ENCODE assay signal across 25 mouse cellular contexts in genomic region chr10:7819156-7819555, GRCm38 (mm10). TPM values are rescaled to one million over a fixed set of nuclear protein-coding genes. Genes with fewer than 3 reads are reported as not detected.
DNase-seq lines count a peak whose midpoint lies in the region; ATAC-seq and TF ChIP-seq lines count a peak whose summit lies in the region.
"Had no signal": no experiment of that assay in that cellular context is flagged by ENCODE, and none has a peak within 500 bp of the region (broad histone marks: within the 10 kb centered on the region; RNA-seq: fewer than 3 reads in every experiment).

No protein-coding gene starts in this region.

- 80% methylated on average over 4 of the region's 4 CpGs for WGBS in lung, postnatal 0 days
- 94% methylated on average over 4 of the region's 4 CpGs for WGBS in hindbrain, embryonic 13.5 days

- no peak for TF ChIP-seq EP300 in lung, postnatal 0 days (IDR thresholded peaks at IDR 0.05)
- no peak for TF ChIP-seq EP300 in CH12.LX (IDR thresholded peaks at IDR 0.05; ENCODE audit: low read length)

- peaks cover 29% of the 10 kb centered on the region for H3K36me3 ChIP-seq in lung, postnatal 0 days (ENCODE audit: insufficient read depth, low read length)
- H3K36me3 ChIP-seq in CH12.LX (replicated peaks in 1 of 2; ENCODE audit: control insufficient read depth in 1 of 2, insufficient read depth in 1 of 2, low read length in 1 of 2) = peaks cover 35 to 73% of the 10 kb centered on the region in 2 experiments
- H3K36me3 ChIP-seq in hindbrain, embryonic 13.5 days = peaks cover 74% of the 10 kb centered on the region

- H3K4me2 ChIP-seq in lung, postnatal 0 days (replicated peaks; ENCODE audit: low read depth, low read length) = no peak overlapping the region
- peak overlapping the region; percentile 44; the same call in 1 of the 2 replicates for H3K4me2 ChIP-seq in CH12.LX (ENCODE audit: insufficient read depth, low read depth, poor library complexity, severe bottlenecking)
- no peak overlapping the region for H3K4me2 ChIP-seq in hindbrain, embryonic 13.5 days
- H3K4me2 ChIP-seq: embryonic facial prominence, embryonic 13.5 days; embryonic facial prominence, embryonic 15.5 days; forebrain, embryonic 12.5 days had no signal

- dilution Hi-C loops in CH12.LX (cut with MboI; ENCODE audit: extremely low pct_ligation_motif_present, extremely low pct_unique_long_range_greater_than_20kb, low sequenced_read_pairs) = no loop called here

- in situ Hi-C loops in CH12.LX (cut with MboI; ENCODE audit: low pct_ligation_motif_present, low pct_unique_long_range_greater_than_20kb, low sequenced_read_pairs) = loop anchor here (10.0 kb wide), 1 partner anchor 416 kb away; no protein-coding TSS in a partner anchor

- H3K4me3 ChIP-seq in lung, postnatal 0 days (ENCODE audit: low read depth, low read length) = no peak overlapping the region
- no peak overlapping the region for H3K4me3 ChIP-seq in CH12.LX (replicated peaks in 1 of 3; ENCODE audit: low read depth in 2 of 3, low read length in 2 of 3, poor library complexity in 1 of 3)
- H3K4me3 ChIP-seq in hindbrain, embryonic 13.5 days = no peak overlapping the region
- H3K4me3 ChIP-seq: embryonic facial prominence, embryonic 13.5 days; embryonic facial prominence, embryonic 15.5 days; erythroblast, embryonic 14.5 days; forebrain, embryonic 10.5 days; forebrain, embryonic 12.5 days had no signal

- no peaks in the 10 kb centered on the region for H3K9me3 ChIP-seq in lung, postnatal 0 days (ENCODE audit: low read length)
- H3K9me3 ChIP-seq in CH12.LX (replicated peaks; ENCODE audit: low read length) = no peaks in the 10 kb centered on the region
- H3K9me3 ChIP-seq in hindbrain, embryonic 13.5 days = no peaks in the 10 kb centered on the region
- H3K9me3 ChIP-seq: embryonic facial prominence, embryonic 13.5 days; embryonic facial prominence, embryonic 15.5 days; forebrain, embryonic 10.5 days; forebrain, embryonic 12.5 days had no signal

- TF ChIP-seq CTCF in lung, postnatal 0 days (IDR thresholded peaks at IDR 0.05) = no peak
- TF ChIP-seq CTCF in CH12.LX (conservative IDR thresholded peaks at IDR 0.05 in 1 of 2, IDR thresholded peaks at IDR 0.05 in 1 of 2; ENCODE audit: low read depth in 2 of 2, low read length in 2 of 2) = no peak

- ATAC-seq in lung, postnatal 0 days = 0 out of 2 replicates have a peak, but pooled peaks have one; percentile 6
- no peak for ATAC-seq in hindbrain, embryonic 13.5 days (ENCODE audit: low FRiP score)
- ATAC-seq: forebrain, embryonic 14.5 days; forebrain, embryonic 16.5 days had no signal

- TF ChIP-seq RAD21 in CH12.LX (IDR thresholded peaks at IDR 0.05; ENCODE audit: low read depth, low read length) = no peak

- H3K27me3 ChIP-seq in lung, postnatal 0 days (replicated peaks; ENCODE audit: insufficient read depth, low read length) = no peaks in the 10 kb centered on the region
- H3K27me3 ChIP-seq in CH12.LX (replicated peaks) = no peaks in the 10 kb centered on the region
- no peaks in the 10 kb centered on the region for H3K27me3 ChIP-seq in hindbrain, embryonic 13.5 days
- H3K27me3 ChIP-seq: embryonic facial prominence, embryonic 13.5 days; embryonic facial prominence, embryonic 15.5 days; forebrain, embryonic 12.5 days had no signal

- no peak overlapping the region for H3K27ac ChIP-seq in lung, postnatal 0 days (ENCODE audit: low read length)
- peak overlapping the region; percentile 11; the same call in 1 of the 2 replicates for H3K27ac ChIP-seq in CH12.LX (ENCODE audit: insufficient read depth, low read depth)
- H3K27ac ChIP-seq in hindbrain, embryonic 13.5 days = no peak overlapping the region
- H3K27ac ChIP-seq: embryonic facial prominence, embryonic 13.5 days; embryonic facial prominence, embryonic 15.5 days; forebrain, embryonic 10.5 days; forebrain, embryonic 12.5 days had no signal

- H3K9ac ChIP-seq in lung, postnatal 0 days (replicated peaks; ENCODE audit: low read depth) = no peak overlapping the region
- H3K9ac ChIP-seq in CH12.LX (ENCODE audit: insufficient read depth, low read depth) = no peak overlapping the region
- no peak overlapping the region for H3K9ac ChIP-seq in hindbrain, embryonic 13.5 days
- H3K9ac ChIP-seq: embryonic facial prominence, embryonic 13.5 days; embryonic facial prominence, embryonic 15.5 days; forebrain, embryonic 12.5 days had no signal

- no peak for TF ChIP-seq POLR2A in CH12.LX (IDR thresholded peaks at IDR 0.05; ENCODE audit: low read depth, low read length)

- no peaks in the 10 kb centered on the region for H3K4me1 ChIP-seq in lung, postnatal 0 days (ENCODE audit: insufficient read depth, low read depth, low read length)
- peaks cover 21 to 69% of the 10 kb centered on the region in 2 experiments for H3K4me1 ChIP-seq in CH12.LX (ENCODE audit: control insufficient read depth in 1 of 2, insufficient read depth in 2 of 2)
- no peaks in the 10 kb centered on the region for H3K4me1 ChIP-seq in hindbrain, embryonic 13.5 days (replicated peaks)
- H3K4me1 ChIP-seq: embryonic facial prominence, embryonic 13.5 days; embryonic facial prominence, embryonic 15.5 days; forebrain, embryonic 10.5 days; forebrain, embryonic 12.5 days had no signal

- DNase-seq in heart, adult 11 months = peak; percentile 22
- DNase-seq in heart, postnatal 4 days = no peak
- no peak for DNase-seq in lung, postnatal 0 days (ENCODE audit: low spot score)
- no peak for DNase-seq in lung, postnatal 4 days
- no peak for DNase-seq in CH12.LX (ENCODE audit: extremely low read depth)
- DNase-seq: adrenal gland, adult 2 months; adrenal gland, postnatal 10 days; adrenal gland, postnatal 25 days; B cell, adult 2 months; cerebellum, adult 11 months; cerebellum, adult 18-20 months; cerebellum, adult 8-10 months; cerebellum, adult 9-11 months; cerebellum, postnatal 14 days; cerebellum, postnatal 36 days; embryo, embryonic 11 days had no signal

- peaks cover 8% of the 10 kb centered on the region for H3K79me2 ChIP-seq in CH12.LX (replicated peaks; ENCODE audit: control insufficient read depth, extremely low read depth, insufficient read depth, poor library complexity, severe bottlenecking)

TF ChIP-seq in CH12.LX, 34 proteins besides CTCF, POLR2A, EP300 and RAD21:
- TF ChIP-seq ELF1 (IDR thresholded peaks at IDR 0.05; ENCODE audit: low read depth, low read length) (no peak), CHD2 (IDR thresholded peaks at IDR 0.05; ENCODE audit: low read length) (no peak)

RNA-seq across cellular contexts. Expression of gene Zc3h12d, which starts 13.1 kb away (rescaled TPM):
- under 1 TPM; 0.20 to 0.26 TPM for total RNA-seq in heart, postnatal 4 days (2021)
- polyA plus RNA-seq in lung, postnatal 0 days (2015; fragmentation: Nextera tagmentation; extraction: Ambion mirVana) = 0.39 and 0.40 TPM in 2 replicates
- total RNA-seq in CH12.LX (2012; rRNA removed) = 13.4 and 16.3 TPM in 2 replicates
- total RNA-seq in CH12.LX (2014; rRNA removed) = 10.7 and 11.8 TPM in 2 replicates
- 22.5 and 28.0 TPM in 2 replicates for polyA plus RNA-seq in CH12.LX (2012; ENCODE audit: insufficient read length, low read depth)
- 0.18 TPM in 2 replicates for polyA plus RNA-seq in hindbrain, embryonic 13.5 days (2015; fragmentation: Nextera tagmentation; extraction: Ambion mirVana)
- total RNA-seq: MEL had no signal
- polyA plus RNA-seq: erythroblast, embryonic 14.5 days; forebrain, embryonic 12.5 days; forebrain, embryonic 14.5 days had no signal

RNA-seq across cellular contexts. Expression of gene Ppil4, which starts 26.5 kb away (rescaled TPM):
- 10 to 100 TPM; 19.0 to 20.8 TPM for total RNA-seq in heart, postnatal 4 days (2021)
- polyA plus RNA-seq in lung, postnatal 0 days (2015; fragmentation: Nextera tagmentation; extraction: Ambion mirVana) = 30.5 and 30.6 TPM in 2 replicates
- total RNA-seq in CH12.LX (2012; rRNA removed) (26.4 and 30.9 TPM in 2 replicates), CH12.LX (2014; rRNA removed) (41.5 and 51.1 TPM in 2 replicates)
- polyA plus RNA-seq in CH12.LX (2012; ENCODE audit: insufficient read length, low read depth) = 43.6 and 45.9 TPM in 2 replicates
- 49.1 and 49.7 TPM in 2 replicates for polyA plus RNA-seq in hindbrain, embryonic 13.5 days (2015; fragmentation: Nextera tagmentation; extraction: Ambion mirVana)

RNA-seq across cellular contexts. Expression of gene Ginm1, which starts 26.5 kb away (rescaled TPM):
- 10 to 100 TPM; 56.9 to 65.3 TPM for total RNA-seq in heart, postnatal 4 days (2021)
- polyA plus RNA-seq in lung, postnatal 0 days (2015; fragmentation: Nextera tagmentation; extraction: Ambion mirVana) = 167 TPM in 2 replicates
- total RNA-seq in CH12.LX (2012; rRNA removed) = 11.7 and 12.7 TPM in 2 replicates
- total RNA-seq in CH12.LX (2014; rRNA removed) = 33.9 and 38.2 TPM in 2 replicates
- 22.5 and 27.3 TPM in 2 replicates for polyA plus RNA-seq in CH12.LX (2012; ENCODE audit: insufficient read length, low read depth)
- 49.3 and 54.5 TPM in 2 replicates for polyA plus RNA-seq in hindbrain, embryonic 13.5 days (2015; fragmentation: Nextera tagmentation; extraction: Ambion mirVana)

Comparison
In these comparisons a context has a peak if more than half of its experiments do, and no peak if none do; other contexts are left out.
1. RNA of gene Zc3h12d, which starts 13.1 kb away (polyA plus RNA-seq): 22.5 to 28.0 TPM in CH12.LX; 0.39 to 0.40 TPM in lung, postnatal 0 days and 0.18 TPM in hindbrain, embryonic 13.5 days; every median in the first group is over 10 times any median in the second.